Mouse (Mus musculus) lung, embryonic 15.5 days (tissue): Measurements from ENCODE around the gene Slc2a12. TPM values are rescaled to one million over a fixed set of nuclear protein-coding genes. Genes with fewer than 3 reads are reported as not detected.

Experiments used
- ATAC-seq: fragments of 200-750 bp; cut with Nextera tagmentation; 2 replicates; pipeline ENCODE4 v1.8.0; 2017; ENCODE audit warnings: moderate number of reproducible peaks, borderline replicate concordance; ENCODE audit not compliant: low FRiP score, low TSS enrichment; ENCODE audit errors: extremely low read depth
- H3K27ac ChIP-seq: fragments of 300-500 bp; sonication (generic); 2 replicates; pipeline ENCODE4 v1.5.1; 2015; ENCODE audit warnings: moderate library complexity, mild to moderate bottlenecking, inconsistent platforms
- H3K27me3 ChIP-seq: fragments of 300-500 bp; sonication (generic); 2 replicates; pipeline ENCODE4 v1.6.1; 2015; ENCODE audit warnings: inconsistent platforms
- H3K36me3 ChIP-seq: fragments of 300-500 bp; sonication (generic); 2 replicates; pipeline ENCODE4 v1.6.1; 2015; ENCODE audit warnings: inconsistent platforms
- H3K4me1 ChIP-seq: fragments of 300-500 bp; sonication (generic); 2 replicates; pipeline ENCODE4 v1.6.1; 2015; ENCODE audit warnings: inconsistent platforms
- H3K4me2 ChIP-seq: fragments of 300-500 bp; sonication (generic); 2 replicates; pipeline ENCODE4 v1.6.1; 2015; ENCODE audit warnings: inconsistent platforms, mild to moderate bottlenecking, moderate library complexity
- H3K4me3 ChIP-seq: fragments of 300-500 bp; sonication (generic); 2 replicates; pipeline ENCODE4 v1.5.1; 2015; ENCODE audit warnings: mild to moderate bottlenecking, inconsistent platforms
- H3K9ac ChIP-seq: fragments of 300-500 bp; sonication (generic); 2 replicates; pipeline ENCODE4 v1.6.1; 2015; ENCODE audit warnings: inconsistent platforms
- H3K9me3 ChIP-seq: fragments of 300-500 bp; sonication (generic); 2 replicates; pipeline ENCODE4 v1.6.1; 2016; ENCODE audit warnings: inconsistent platforms
- WGBS: fragments of 180-500 bp; shearing (Covaris S2); methylation state at CpG from one replicate; pipeline ENCODE4 v1.1.7; 2015; 5-methylcytosine and 5-hydroxymethylcytosine counted together
- microRNA-seq: library from miRNA; unstranded; fragments of <30 nt; microRNA quantifications from one replicate; pipeline ENCODE4, GENCODE M21; 2016
- polyA plus RNA-seq: library from polyadenylated mRNA; unstranded; fragments of >200 nt; fragmentation: Nextera tagmentation; extraction: Ambion mirVana; gene quantifications from 2 replicates; pipeline ENCODE4 v1.2.1, GENCODE M21; 2015

Slc2a12 gene
- polyA plus RNA-seq, 1 experiment from 2014 or later = 1.4 TPM

- H3K36me3 ChIP-seq = no peaks in the 10 kb centered on the region
- H3K27me3 ChIP-seq = no peaks in the 10 kb centered on the region
- peaks cover 26% of the 10 kb centered on the region for H3K4me1 ChIP-seq
- H3K4me2 ChIP-seq = peak overlapping the region; percentile 93
- H3K27ac ChIP-seq = peak overlapping the region; percentile 93; the same call in 1 of the 2 replicates
- no peak for ATAC-seq
- peak overlapping the region; percentile 97 for H3K9ac ChIP-seq
- WGBS = 41% methylated on average over 10 of the region's 10 CpGs
- no peaks in the 10 kb centered on the region for H3K9me3 ChIP-seq
- peak overlapping the region; percentile 97 for H3K4me3 ChIP-seq
These were observed 87.4 kb downstream of the Slc2a12 start for GRCm38 (mm10) chr10:22732181-22732580.

- no peak for ATAC-seq
- 40% methylated on average over 7 of the region's 7 CpGs for WGBS
These were observed 101.1 kb downstream of the Slc2a12 start for GRCm38 (mm10) chr10:22745922-22746321.

GRCm38 (mm10) chr10:22746334-22747322 is 101.8 kb downstream of the Slc2a12 start:
- no peak overlapping the region for H3K4me2 ChIP-seq
- WGBS = 57% methylated on average over 13 of the region's 13 CpGs
- no peak for ATAC-seq
- no peak overlapping the region for H3K4me3 ChIP-seq
- no peaks in the 10 kb centered on the region for H3K27me3 ChIP-seq
- H3K4me1 ChIP-seq = no peaks in the 10 kb centered on the region
- H3K9ac ChIP-seq = no peak overlapping the region
- no peak overlapping the region for H3K27ac ChIP-seq
- H3K9me3 ChIP-seq = no peaks in the 10 kb centered on the region
- H3K36me3 ChIP-seq = no peaks in the 10 kb centered on the region

More at GRCm38 (mm10) chr10:22745922-22746321, 101.1 kb downstream of the Slc2a12 start:
- Histone ChIP-seq H3K4me1 (no peaks in the 10 kb centered on the region), H3K27me3 (no peaks in the 10 kb centered on the region), H3K4me3 (no peak overlapping the region), H3K4me2 (no peak overlapping the region), H3K9ac (no peak overlapping the region), H3K36me3 (no peaks in the 10 kb centered on the region), H3K9me3 (no peaks in the 10 kb centered on the region), H3K27ac (no peak overlapping the region)

GRCm38 (mm10) chr10:22751175-22751682 is 106.4 kb downstream of the Slc2a12 start:
- no peak for ATAC-seq
- no peaks in the 10 kb centered on the region for H3K4me1 ChIP-seq
- no peaks in the 10 kb centered on the region for H3K36me3 ChIP-seq
- no peak overlapping the region for H3K4me3 ChIP-seq
- no peak overlapping the region for H3K4me2 ChIP-seq
- no peaks in the 10 kb centered on the region for H3K27me3 ChIP-seq
- WGBS = 50% methylated on average over 5 of the region's 5 CpGs
- H3K9me3 ChIP-seq = no peaks in the 10 kb centered on the region
- no peak overlapping the region for H3K9ac ChIP-seq
- H3K27ac ChIP-seq = no peak overlapping the region

Small RNA genes lying within 50 kb of the gene (microRNA-seq; reads per million reads assigned to microRNA genes)
- 1.5 reads per million for gene Mir7663

Other genes starting within 250 kb of the Slc2a12 start
- 50.1 and 58.3 TPM in 2 replicates for gene Tbpl1, start 86.9 kb downstream of the Slc2a12 start, polyA plus RNA-seq
- 279 and 296 TPM in 2 replicates for gene Tcf21, start 175.2 kb downstream of the Slc2a12 start, polyA plus RNA-seq